Mouse (Mus musculus): ENCODE results near the gene Gjc1. TPM values are rescaled to one million over a fixed set of nuclear protein-coding genes. Genes with fewer than 3 reads are reported as not detected.

The Gjc1 gene
- polyA plus RNA-seq, 1 experiment from 2014 or later: 98.8 TPM

DNA sequence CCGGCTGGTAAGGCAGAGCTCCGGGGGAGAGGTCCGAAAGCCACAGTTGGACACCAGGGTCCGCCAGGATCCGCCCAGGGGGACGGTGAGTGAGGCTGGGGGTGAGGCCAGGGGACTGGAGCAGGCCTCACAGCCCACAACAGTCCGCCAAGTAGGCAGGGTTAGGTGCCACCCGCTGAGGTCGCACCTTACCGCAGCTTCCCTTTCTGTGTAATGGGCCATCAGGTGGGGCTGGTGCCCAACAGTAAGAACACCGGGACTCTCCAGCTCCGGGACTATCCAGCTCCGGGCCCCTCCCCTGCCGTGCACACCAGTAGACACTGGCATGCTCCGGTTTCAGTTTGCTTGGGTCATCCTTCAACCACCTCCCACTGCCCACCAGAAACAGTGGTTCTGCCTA is 57.3 kb downstream of the Gjc1 start:
- H3K4me3 ChIP-seq: peak overlapping the region; percentile 74
- peak overlapping the region; percentile 81 for H3K27ac ChIP-seq
- no peaks in the 10 kb centered on the region for H3K36me3 ChIP-seq
- WGBS: 5% methylated on average over 15 of the region's 15 CpGs
- peaks cover 80% of the 10 kb centered on the region for H3K27me3 ChIP-seq (ENCODE audit: low read depth, poor library complexity, severe bottlenecking)
- no peaks in the 10 kb centered on the region for H3K9me3 ChIP-seq (replicated peaks)
- H3K4me1 ChIP-seq: peaks cover 36% of the 10 kb centered on the region
- no peak for DNase-seq (ENCODE audit: low spot score)

DNA sequence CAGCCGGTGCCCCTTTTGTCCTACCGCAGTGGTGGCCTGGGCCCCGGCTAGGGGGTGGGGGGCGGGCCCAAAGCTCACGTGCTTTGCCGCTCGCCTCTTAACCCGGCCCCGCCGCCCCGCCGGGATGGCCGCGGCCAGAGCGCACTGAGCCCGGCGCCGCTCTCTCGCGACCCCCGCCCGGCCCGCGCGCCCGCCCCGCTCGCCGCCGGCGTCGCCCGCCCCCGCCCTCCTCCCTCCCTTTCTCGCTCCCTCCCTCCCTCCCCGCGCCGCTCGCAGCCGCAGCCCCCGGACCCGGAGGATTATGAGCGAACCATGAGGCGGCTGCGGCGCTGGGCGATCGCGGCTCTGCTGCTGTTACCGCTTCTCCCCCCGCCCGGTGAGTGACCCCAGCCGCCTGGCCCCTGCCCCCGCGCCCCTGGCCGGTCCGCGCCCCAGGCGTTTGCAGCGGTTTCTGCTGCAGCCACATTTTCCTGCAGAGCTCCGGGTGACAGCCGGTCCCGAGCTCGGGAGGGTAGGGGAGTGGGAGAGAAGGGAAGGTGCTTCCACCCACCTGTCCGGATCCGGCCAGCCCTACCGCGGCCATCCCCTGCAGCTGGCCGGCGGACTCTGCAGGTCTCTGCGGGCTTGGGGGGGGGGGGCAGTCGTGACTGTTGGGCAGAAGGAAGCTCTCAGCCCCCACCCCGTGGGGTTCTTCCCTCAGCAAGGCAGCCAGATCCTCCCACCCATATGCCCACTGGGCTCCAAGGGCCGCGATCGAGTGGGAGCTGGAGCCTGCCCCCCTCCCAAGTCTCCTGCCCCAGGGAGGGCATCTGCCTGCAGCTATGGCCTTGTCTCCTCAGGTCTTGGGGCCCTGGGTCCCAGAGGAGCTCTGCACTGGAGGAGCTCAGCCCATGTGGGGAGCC is 57.9 kb downstream of the Gjc1 start, which contains the start of gene Adam11:
Gene Adam11, plus strand, starts transcription at position 131 of the 902 bp plus-strand sequence.
- Histone ChIP-seq H3K36me3 (no peaks in the 10 kb centered on the region), H3K27ac (peak within 1 kb of the TSS; percentile 81), H3K9me3 (replicated peaks) (no peaks in the 10 kb centered on the region), H3K4me1 (peaks cover 32% of the 10 kb centered on the region), H3K27me3 (ENCODE audit: low read depth, poor library complexity, severe bottlenecking) (peaks cover 80% of the 10 kb centered on the region), H3K4me3 (peak within 1 kb of the TSS; percentile 74)
- under 1% methylated on average over 71 of the region's 76 CpGs for WGBS
- peak; percentile 67 for DNase-seq (ENCODE audit: low spot score)

DNA sequence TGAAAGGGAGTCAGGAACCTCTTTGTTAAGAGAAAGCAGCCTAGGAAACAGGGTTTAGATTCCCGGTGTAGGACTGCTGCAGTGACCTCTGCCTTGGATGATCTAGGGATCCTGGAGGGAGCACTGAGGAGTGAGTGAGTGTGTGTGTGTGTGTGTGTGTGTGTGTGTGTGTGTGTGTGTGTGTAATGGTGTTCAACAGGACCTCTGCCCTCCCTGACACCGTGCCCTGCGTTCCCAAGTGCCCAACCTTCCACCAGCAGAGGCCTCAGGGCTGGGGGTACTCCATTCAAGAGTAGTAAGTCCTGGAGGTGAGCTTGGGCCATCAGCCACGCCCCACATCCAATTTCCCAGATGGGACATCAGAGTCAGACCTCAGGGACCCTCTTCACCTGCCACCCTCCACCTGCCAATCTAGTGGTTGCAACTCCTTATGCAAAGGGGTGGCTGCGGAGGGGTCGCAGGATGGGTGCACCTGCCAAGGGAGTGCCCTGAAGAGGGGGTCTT is 58.6 kb downstream of the Gjc1 start:
- no peaks in the 10 kb centered on the region for H3K9me3 ChIP-seq (replicated peaks)
- H3K4me3 ChIP-seq: peak overlapping the region; percentile 74
- WGBS: 16% methylated on average over 6 of the region's 6 CpGs
- peak; percentile 39 for DNase-seq (ENCODE audit: low spot score)
- H3K36me3 ChIP-seq: no peaks in the 10 kb centered on the region
- peak overlapping the region; percentile 81 for H3K27ac ChIP-seq
- peaks cover 32% of the 10 kb centered on the region for H3K4me1 ChIP-seq
- H3K27me3 ChIP-seq (ENCODE audit: low read depth, poor library complexity, severe bottlenecking): peaks cover 83% of the 10 kb centered on the region

DNA sequence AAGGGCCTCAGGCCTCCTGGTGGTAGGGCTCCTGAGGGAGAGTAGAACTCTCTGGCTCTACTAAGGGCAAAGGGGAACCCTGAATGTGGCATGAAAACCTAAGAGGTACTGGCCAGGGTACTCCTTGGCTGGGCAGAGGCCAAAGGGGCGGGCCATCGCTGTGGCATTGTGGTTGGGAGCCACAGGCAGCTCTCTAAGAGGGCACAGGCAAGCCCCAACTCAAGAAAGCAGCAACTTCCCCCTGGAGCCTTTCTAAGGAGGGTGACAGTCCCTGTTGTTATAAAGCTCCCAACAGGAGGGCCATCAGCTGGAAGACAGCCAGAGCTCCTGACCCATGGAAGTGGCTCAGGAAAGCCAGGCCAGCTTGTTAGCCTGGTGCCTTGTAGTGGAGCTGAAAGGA is 60.5 kb downstream of the Gjc1 start:
- 81% methylated on average over 2 of the region's 2 CpGs for WGBS
- Histone ChIP-seq H3K27ac (no peak overlapping the region), H3K27me3 (ENCODE audit: low read depth, poor library complexity, severe bottlenecking) (peaks cover 66% of the 10 kb centered on the region)

GRCm38 (mm10) chr11:102755391-102755790 is 64.1 kb downstream of the Gjc1 start:
- H3K27me3 ChIP-seq (ENCODE audit: low read depth, poor library complexity, severe bottlenecking): peaks cover 40% of the 10 kb centered on the region
- no peak overlapping the region for H3K27ac ChIP-seq
- no peaks in the 10 kb centered on the region for H3K36me3 ChIP-seq
- no peaks in the 10 kb centered on the region for H3K9me3 ChIP-seq (replicated peaks)
- no peak for DNase-seq (ENCODE audit: low spot score)
- peaks cover 27% of the 10 kb centered on the region for H3K4me1 ChIP-seq
- no peak overlapping the region for H3K4me3 ChIP-seq
- 80% methylated on average over 7 of the region's 7 CpGs for WGBS

More for the DNA sequence above, 60.5 kb downstream of the Gjc1 start:
- Histone ChIP-seq H3K4me3 (no peak overlapping the region), H3K4me1 (peaks cover 38% of the 10 kb centered on the region), H3K36me3 (no peaks in the 10 kb centered on the region), H3K9me3 (replicated peaks) (no peaks in the 10 kb centered on the region)
- no peak for DNase-seq (ENCODE audit: low spot score)

DNA sequence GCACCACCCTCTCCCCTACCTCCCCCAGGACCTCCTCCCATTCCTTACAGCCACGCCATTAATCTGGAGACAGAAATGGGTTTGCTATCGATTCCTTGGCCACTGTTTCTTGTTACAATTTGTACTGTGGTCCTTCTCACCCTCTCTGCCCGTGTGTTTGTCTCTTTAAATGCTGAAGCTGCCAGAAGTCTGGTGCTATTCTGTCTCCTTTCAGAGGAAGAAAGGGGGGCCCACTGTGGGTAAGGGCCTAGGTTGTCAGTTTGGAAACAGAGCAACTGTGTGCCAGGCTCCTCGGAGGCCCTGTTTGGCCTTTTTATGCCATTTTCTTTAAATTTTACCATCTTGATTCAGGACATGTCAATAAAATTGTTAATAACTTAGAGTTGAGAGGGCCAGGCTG is 65.1 kb downstream of the Gjc1 start:
- peaks cover 27% of the 10 kb centered on the region for H3K4me1 ChIP-seq
- H3K4me3 ChIP-seq: 0 out of 2 replicates have a peak overlapping the region, but pooled peaks have one; percentile 18
- no peak for DNase-seq (ENCODE audit: low spot score)
- H3K9me3 ChIP-seq (replicated peaks): no peaks in the 10 kb centered on the region
- peaks cover 35% of the 10 kb centered on the region for H3K27me3 ChIP-seq (ENCODE audit: low read depth, poor library complexity, severe bottlenecking)
- H3K36me3 ChIP-seq: no peaks in the 10 kb centered on the region
- WGBS: 51% methylated on average over 4 of the region's 4 CpGs
- peak overlapping the region; percentile 79 for H3K27ac ChIP-seq

DNA sequence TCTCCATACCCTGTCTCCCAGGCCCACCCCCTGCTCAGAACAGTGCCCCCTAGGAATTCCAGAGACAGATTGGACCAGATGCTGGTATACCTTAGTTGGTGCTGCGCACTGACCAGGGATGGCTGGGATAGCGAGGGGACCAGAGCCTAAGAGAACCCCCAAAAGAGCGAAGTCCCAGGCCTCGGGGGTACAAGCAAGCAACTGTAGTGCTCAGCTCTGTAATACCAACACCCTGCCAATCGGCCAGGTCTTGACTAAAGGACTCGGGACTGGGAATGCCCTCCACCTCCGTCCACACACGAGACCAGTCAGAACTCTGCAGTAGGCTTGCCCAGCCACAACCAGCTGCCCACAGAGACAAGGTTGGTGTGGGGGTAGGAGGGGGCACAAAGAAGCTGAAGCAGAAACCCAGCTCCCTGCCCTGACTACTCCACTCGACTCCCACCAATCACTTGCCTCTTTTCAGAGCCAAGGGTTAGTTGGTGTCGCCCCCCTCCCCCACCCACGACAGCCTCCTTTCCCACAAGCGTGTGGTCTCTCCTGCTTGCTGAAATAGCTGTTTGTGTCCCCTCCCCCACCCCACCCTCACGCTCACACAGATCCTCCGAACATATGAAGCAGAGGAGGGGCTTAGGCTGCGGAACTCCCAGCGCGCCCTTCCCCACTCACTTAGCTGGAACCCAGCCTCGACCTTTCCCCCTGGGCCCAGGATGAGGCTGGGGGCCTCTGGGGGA is 65.7 kb downstream of the Gjc1 start:
- peak overlapping the region; percentile 18; the same call in 1 of the 2 replicates for H3K4me3 ChIP-seq
- peak; percentile 45 for DNase-seq (ENCODE audit: low spot score)
- no peaks in the 10 kb centered on the region for H3K9me3 ChIP-seq (replicated peaks)
- 46% methylated on average over 18 of the region's 18 CpGs for WGBS
- peak overlapping the region; percentile 79 for H3K27ac ChIP-seq
- H3K27me3 ChIP-seq (ENCODE audit: low read depth, poor library complexity, severe bottlenecking): peaks cover 29% of the 10 kb centered on the region
- peaks cover 27% of the 10 kb centered on the region for H3K4me1 ChIP-seq
- no peaks in the 10 kb centered on the region for H3K36me3 ChIP-seq

DNA sequence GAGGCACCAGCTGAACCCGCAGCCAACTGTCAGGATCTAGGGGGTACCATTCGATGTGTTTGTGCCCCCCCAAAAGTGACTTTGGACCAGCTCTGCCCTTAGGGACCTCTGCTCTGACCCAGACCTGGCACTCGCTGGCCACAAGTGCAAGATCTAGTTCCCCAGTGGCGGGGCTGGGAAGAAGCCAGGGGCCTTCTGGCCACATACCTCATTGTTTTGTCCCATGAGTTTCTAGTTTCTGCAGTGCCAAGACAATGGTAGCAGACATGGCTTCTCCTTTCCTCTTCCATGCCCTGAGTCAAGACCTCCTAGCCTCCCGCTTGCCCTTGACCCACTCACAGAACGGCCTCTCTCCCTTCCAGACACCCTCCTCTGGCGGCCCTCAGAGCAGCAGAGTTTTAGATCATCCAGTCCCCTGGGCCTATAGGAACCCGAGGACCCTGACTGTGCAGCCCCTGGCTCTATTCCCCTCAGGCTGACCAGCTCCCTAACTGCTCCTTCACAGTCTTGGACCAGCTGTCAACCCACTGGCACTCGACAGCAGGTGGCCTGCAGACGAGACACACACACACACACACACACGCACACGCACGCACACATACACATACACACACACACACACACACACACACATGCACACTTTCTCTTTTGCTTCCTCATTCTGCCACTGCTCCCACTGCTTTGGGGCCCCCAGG is 66.5 kb downstream of the Gjc1 start:
- Histone ChIP-seq H3K27me3 (ENCODE audit: low read depth, poor library complexity, severe bottlenecking) (peaks cover 29% of the 10 kb centered on the region), H3K27ac (peak overlapping the region; percentile 79), H3K9me3 (replicated peaks) (no peaks in the 10 kb centered on the region), H3K4me3 (no peak overlapping the region), H3K4me1 (peaks cover 27% of the 10 kb centered on the region), H3K36me3 (no peaks in the 10 kb centered on the region)
- peak; percentile 33 for DNase-seq (ENCODE audit: low spot score)
- whole genome bisulfite sequencing: 71% methylated on average over 13 of the region's 13 CpGs

GRCm38 (mm10) chr11:102749712-102750111 is 69.8 kb downstream of the Gjc1 start:
- peaks cover 26% of the 10 kb centered on the region for H3K4me1 ChIP-seq
- no peak overlapping the region for H3K4me3 ChIP-seq
- H3K9me3 ChIP-seq (replicated peaks): no peaks in the 10 kb centered on the region
- DNase-seq (ENCODE audit: low spot score): no peak
- H3K27ac ChIP-seq: no peak overlapping the region
- H3K27me3 ChIP-seq (ENCODE audit: low read depth, poor library complexity, severe bottlenecking): peaks cover 22% of the 10 kb centered on the region
- no peaks in the 10 kb centered on the region for H3K36me3 ChIP-seq
- 78% methylated on average over 2 of the region's 2 CpGs for WGBS

Other genes with a start within 250 kb of the Gjc1 start
- 2.5 and 3.3 TPM in 2 replicates for gene Gm11627, start 240.2 kb downstream of the Gjc1 start, polyA plus RNA-seq (2016; fragmentation: Nextera tagmentation; extraction: Ambion mirVana)
- gene Fzd2, start 215.3 kb downstream of the Gjc1 start, polyA plus RNA-seq (2016; fragmentation: Nextera tagmentation; extraction: Ambion mirVana): 54.8 and 59.8 TPM in 2 replicates
- 0.14 and 0.55 TPM in 2 replicates for gene Meioc, start 156.0 kb downstream of the Gjc1 start, polyA plus RNA-seq (2016; fragmentation: Nextera tagmentation; extraction: Ambion mirVana)
- 55.4 and 57.1 TPM in 2 replicates for gene Ccdc43, start 121.9 kb downstream of the Gjc1 start, polyA plus RNA-seq (2016; fragmentation: Nextera tagmentation; extraction: Ambion mirVana)
- gene Adam11, start 58.3 kb downstream of the Gjc1 start, polyA plus RNA-seq (2016; fragmentation: Nextera tagmentation; extraction: Ambion mirVana): 14.2 and 25.1 TPM in 2 replicates
- not detected in 2 replicates for gene Higd1b, start 16.1 kb upstream of the Gjc1 start, polyA plus RNA-seq (2016; fragmentation: Nextera tagmentation; extraction: Ambion mirVana)
- gene Eftud2, start 61.3 kb upstream of the Gjc1 start, polyA plus RNA-seq (2016; fragmentation: Nextera tagmentation; extraction: Ambion mirVana): 360 and 374 TPM in 2 replicates
- 1.3 and 1.5 TPM in 2 replicates for gene Ccdc103, start 61.5 kb upstream of the Gjc1 start, polyA plus RNA-seq (2016; fragmentation: Nextera tagmentation; extraction: Ambion mirVana)
- not detected in 2 replicates for gene Fam187a, start 65.5 kb upstream of the Gjc1 start, polyA plus RNA-seq (2016; fragmentation: Nextera tagmentation; extraction: Ambion mirVana)
- gene Gfap, start 81.2 kb upstream of the Gjc1 start, polyA plus RNA-seq (2016; fragmentation: Nextera tagmentation; extraction: Ambion mirVana): 0.16 TPM in 1 of 2 replicates, not detected in the other
- gene Kif18b, start 105.4 kb upstream of the Gjc1 start, polyA plus RNA-seq (2016; fragmentation: Nextera tagmentation; extraction: Ambion mirVana): 16.1 and 18.4 TPM in 2 replicates
- 0.20 and 0.40 TPM in 2 replicates for gene C1ql1, start 127.0 kb upstream of the Gjc1 start, polyA plus RNA-seq (2016; fragmentation: Nextera tagmentation; extraction: Ambion mirVana)
- gene Nmt1, start 208.5 kb upstream of the Gjc1 start, polyA plus RNA-seq (2016; fragmentation: Nextera tagmentation; extraction: Ambion mirVana): 60.5 and 63.1 TPM in 2 replicates
- gene Dcakd, start 208.6 kb upstream of the Gjc1 start, polyA plus RNA-seq (2016; fragmentation: Nextera tagmentation; extraction: Ambion mirVana): 260 and 269 TPM in 2 replicates